Mouse (Mus musculus): ENCODE measurements around the gene Cfdp1.

DNA sequence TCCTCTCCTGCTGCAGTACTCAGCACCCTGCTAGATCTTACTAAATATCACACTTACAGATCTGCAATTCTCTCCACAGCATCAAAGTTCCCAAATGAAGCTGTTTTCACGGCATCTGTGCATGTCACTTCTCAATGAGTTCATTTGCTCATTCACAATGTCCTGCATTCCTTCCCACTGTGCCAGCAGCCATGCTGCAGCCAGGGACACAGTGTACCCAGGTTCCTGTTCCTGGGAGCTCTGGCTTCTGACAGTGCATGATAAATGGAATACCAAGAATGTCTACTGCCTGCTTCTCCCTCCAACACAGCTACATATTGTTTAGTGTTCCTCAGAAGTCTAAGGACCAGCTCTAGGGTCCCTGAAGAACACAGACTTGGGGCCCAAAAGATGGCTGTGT, 57.6 kb downstream of the Cfdp1 start:
- TF ChIP-seq CTCF (IDR thresholded peaks at IDR 0.05; ENCODE audit: borderline replicate concordance, insufficient read depth, low read length) (no peak), POLR2A (IDR thresholded peaks at IDR 0.05; ENCODE audit: low read depth, low read length) (no peak)
